In the genomic region with DNA sequence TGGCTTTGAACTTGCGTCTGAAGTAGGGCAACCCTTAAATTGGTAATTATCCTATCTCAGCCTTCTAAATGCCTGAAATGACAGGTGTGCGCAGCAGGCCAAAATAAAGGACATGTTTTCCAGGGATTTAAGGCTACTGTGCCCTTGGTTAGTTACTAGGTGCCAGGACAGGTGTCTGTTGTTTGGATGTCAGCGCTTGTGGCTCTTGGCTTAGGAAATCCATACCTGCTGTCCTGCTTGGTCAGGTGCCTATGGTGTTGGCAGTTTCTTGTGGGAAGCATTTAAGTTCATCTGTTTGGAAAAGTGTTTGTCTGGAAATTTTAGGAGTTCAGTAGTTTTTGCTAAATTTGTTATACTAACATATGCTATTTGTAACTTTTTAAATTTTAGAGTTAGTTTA, we compare ENCODE assay signal across 14 mouse cellular contexts.
"Had no signal": no experiment of that assay in that cellular context is flagged by ENCODE, and none has a peak within 500 bp of the region (broad histone marks: within the 10 kb centered on the region; RNA-seq: fewer than 3 reads in every experiment).

No protein-coding gene starts in this region.

- DNase-seq: cerebellum, adult 9-10 months; cerebellum, postnatal 10 days; cerebellum, postnatal 14 days; cerebellum, postnatal 25 days; cerebellum, postnatal 36 days; embryo, embryonic 11 days; forebrain, postnatal 0 days; gastrocnemius, adult 2 months; gastrocnemius, postnatal 10 days; gastrocnemius, postnatal 14 days; gastrocnemius, postnatal 25 days; gastrocnemius, postnatal 36 days; heart, adult 18-20 months; heart, adult 2 months had no signal
